ENCODE assay signal across 16 mouse cellular contexts in genomic region chr5:95940682-95941221, GRCm38 (mm10). TPM values are rescaled to one million over a fixed set of nuclear protein-coding genes. Genes with fewer than 3 reads are reported as not detected.
A peak's percentile ranks its signal among the peaks of the same experiment; 100 is the strongest.
DNase-seq lines count a peak whose midpoint lies in the region; ATAC-seq and TF ChIP-seq lines count a peak whose summit lies in the region.
"Had no signal": no experiment of that assay in that cellular context is flagged by ENCODE, and none has a peak within 500 bp of the region (broad histone marks: within the 10 kb centered on the region; RNA-seq: fewer than 3 reads in every experiment).

No protein-coding gene starts in this region.

- H3K9ac ChIP-seq in intestine, embryonic 16.5 days (ENCODE audit: low read depth, low read length) = no peak overlapping the region
- no peak overlapping the region for H3K9ac ChIP-seq in intestine, postnatal 0 days (ENCODE audit: low read depth, low read length)
- no peak overlapping the region for H3K9ac ChIP-seq in neural tube, embryonic 15.5 days (replicated peaks)
- no peak overlapping the region for H3K9ac ChIP-seq in embryonic facial prominence, embryonic 13.5 days
- H3K9ac ChIP-seq: forebrain, embryonic 13.5 days; heart, embryonic 15.5 days; hindbrain, embryonic 15.5 days; liver, embryonic 13.5 days had no signal

- no peaks in the 10 kb centered on the region for H3K4me1 ChIP-seq in intestine, embryonic 16.5 days (ENCODE audit: control insufficient read depth, insufficient read depth, low read length)
- H3K4me1 ChIP-seq in intestine, postnatal 0 days (replicated peaks; ENCODE audit: control insufficient read depth, insufficient read depth, low read length) = no peaks in the 10 kb centered on the region
- no peaks in the 10 kb centered on the region for H3K4me1 ChIP-seq in neural tube, embryonic 15.5 days
- 0 out of 2 replicates have a peak, but pooled peaks cover 4% of the 10 kb centered on the region for H3K4me1 ChIP-seq in embryonic facial prominence, embryonic 13.5 days
- H3K4me1 ChIP-seq: forebrain, embryonic 13.5 days; hindbrain, embryonic 15.5 days; liver, embryonic 13.5 days had no signal

- no peak overlapping the region for H3K4me2 ChIP-seq in intestine, embryonic 16.5 days (ENCODE audit: low read depth, low read length)
- H3K4me2 ChIP-seq in intestine, postnatal 0 days (replicated peaks; ENCODE audit: low read depth) = no peak overlapping the region
- H3K4me2 ChIP-seq in neural tube, embryonic 15.5 days = no peak overlapping the region
- H3K4me2 ChIP-seq in embryonic facial prominence, embryonic 13.5 days = no peak overlapping the region
- H3K4me2 ChIP-seq: forebrain, embryonic 13.5 days; heart, embryonic 15.5 days; hindbrain, embryonic 15.5 days; liver, embryonic 13.5 days had no signal

- no peak for TF ChIP-seq CTCF in intestine, postnatal 0 days (IDR thresholded peaks at IDR 0.05; ENCODE audit: low read depth)

- peak; percentile 33; the same call in 1 of the 2 replicates for ATAC-seq in intestine, embryonic 16.5 days
- ATAC-seq in intestine, postnatal 0 days = no peak
- ATAC-seq in neural tube, embryonic 15.5 days (ENCODE audit: low FRiP score) = no peak
- ATAC-seq in embryonic facial prominence, embryonic 13.5 days (ENCODE audit: insufficient number of reproducible peaks, insufficient read depth, low FRiP score, low TSS enrichment, low read depth) = 0 out of 2 replicates have a peak, but pooled peaks have one; percentile 48
- ATAC-seq: forebrain, embryonic 13.5 days had no signal

- H3K9me3 ChIP-seq in intestine, embryonic 16.5 days (ENCODE audit: control insufficient read depth, low read length) = no peaks in the 10 kb centered on the region
- H3K9me3 ChIP-seq in intestine, postnatal 0 days (ENCODE audit: control insufficient read depth) = no peaks in the 10 kb centered on the region
- H3K9me3 ChIP-seq in neural tube, embryonic 15.5 days (replicated peaks) = no peaks in the 10 kb centered on the region
- no peaks in the 10 kb centered on the region for H3K9me3 ChIP-seq in embryonic facial prominence, embryonic 13.5 days
- H3K9me3 ChIP-seq: forebrain, embryonic 13.5 days; heart, embryonic 15.5 days; hindbrain, embryonic 15.5 days; liver, embryonic 13.5 days had no signal

- WGBS in intestine, embryonic 16.5 days = 20% methylated on average over 4 of the region's 4 CpGs
- 24% methylated on average over 4 of the region's 4 CpGs for WGBS in intestine, postnatal 0 days
- WGBS in neural tube, embryonic 15.5 days = 59% methylated on average over 4 of the region's 4 CpGs
- 21% methylated on average over 4 of the region's 4 CpGs for WGBS in embryonic facial prominence, embryonic 13.5 days

- peak; percentile 20 for DNase-seq in neural tube, embryonic 10.5 days (ENCODE audit: extremely low spot score, low spot score)
- no peak for DNase-seq in cerebellum, postnatal 4 days (ENCODE audit: low spot score in 2 of 2)
- DNase-seq in frontal cortex, postnatal 10 days (ENCODE audit: low spot score in 2 of 2) = no peak
- DNase-seq: adrenal gland, adult 8-10 months; B cell, adult 2 months; cerebellum, postnatal 10 days; heart, adult 2 months; kidney, adult 2 months; liver, embryonic 13.5 days had no signal

- H3K4me3 ChIP-seq in intestine, embryonic 16.5 days (ENCODE audit: low read length) = no peak overlapping the region
- no peak overlapping the region for H3K4me3 ChIP-seq in intestine, postnatal 0 days (ENCODE audit: low read depth, low read length)
- no peak overlapping the region for H3K4me3 ChIP-seq in neural tube, embryonic 15.5 days (replicated peaks)
- H3K4me3 ChIP-seq in embryonic facial prominence, embryonic 13.5 days = no peak overlapping the region
- H3K4me3 ChIP-seq: forebrain, embryonic 13.5 days; heart, adult 2 months; heart, embryonic 15.5 days; hindbrain, embryonic 15.5 days; liver, embryonic 13.5 days had no signal

- no peaks in the 10 kb centered on the region for H3K36me3 ChIP-seq in intestine, embryonic 16.5 days (ENCODE audit: control insufficient read depth, insufficient read depth, low read length)
- H3K36me3 ChIP-seq in intestine, postnatal 0 days (ENCODE audit: control insufficient read depth, insufficient read depth) = no peaks in the 10 kb centered on the region
- no peaks in the 10 kb centered on the region for H3K36me3 ChIP-seq in neural tube, embryonic 15.5 days
- H3K36me3 ChIP-seq in embryonic facial prominence, embryonic 13.5 days = no peaks in the 10 kb centered on the region
- H3K36me3 ChIP-seq: heart, embryonic 15.5 days; hindbrain, embryonic 15.5 days; liver, embryonic 13.5 days had no signal

- no peaks in the 10 kb centered on the region for H3K27me3 ChIP-seq in intestine, embryonic 16.5 days (replicated peaks; ENCODE audit: control insufficient read depth, insufficient read depth, low read length)
- H3K27me3 ChIP-seq in intestine, postnatal 0 days (replicated peaks; ENCODE audit: control insufficient read depth, insufficient read depth, low read length) = no peaks in the 10 kb centered on the region
- H3K27me3 ChIP-seq in neural tube, embryonic 15.5 days (replicated peaks) = no peaks in the 10 kb centered on the region
- H3K27me3 ChIP-seq in embryonic facial prominence, embryonic 13.5 days = no peaks in the 10 kb centered on the region
- H3K27me3 ChIP-seq: forebrain, embryonic 13.5 days; heart, embryonic 15.5 days; hindbrain, embryonic 15.5 days; liver, embryonic 13.5 days had no signal

- no peak overlapping the region for H3K27ac ChIP-seq in intestine, embryonic 16.5 days (ENCODE audit: low read length)
- H3K27ac ChIP-seq in intestine, postnatal 0 days (ENCODE audit: low read depth, low read length) = no peak overlapping the region
- H3K27ac ChIP-seq in neural tube, embryonic 15.5 days (replicated peaks) = no peak overlapping the region
- H3K27ac ChIP-seq in embryonic facial prominence, embryonic 13.5 days = no peak overlapping the region
- H3K27ac ChIP-seq: forebrain, embryonic 13.5 days; heart, adult 2 months; heart, embryonic 15.5 days; hindbrain, embryonic 15.5 days; liver, embryonic 13.5 days had no signal

RNA-seq across cellular contexts. Expression of gene Cxcl13, which starts 16.0 kb away (rescaled TPM):
- polyA plus RNA-seq in intestine, embryonic 16.5 days (2015; fragmentation: Nextera tagmentation; extraction: Ambion mirVana) = 72.3 and 75.4 TPM in 2 replicates
- polyA plus RNA-seq in intestine, postnatal 0 days (2015; fragmentation: Nextera tagmentation; extraction: Ambion mirVana) = 17.0 and 20.1 TPM in 2 replicates
- 0.44 and 2.6 TPM in 2 replicates for polyA plus RNA-seq in neural tube, embryonic 15.5 days (2015; fragmentation: Nextera tagmentation; extraction: Ambion mirVana)
- 0.92 and 1.4 TPM in 2 replicates for polyA plus RNA-seq in embryonic facial prominence, embryonic 13.5 days (2015; fragmentation: Nextera tagmentation; extraction: Ambion mirVana)
- polyA plus RNA-seq: forebrain, embryonic 13.5 days had no signal

Comparison
In these comparisons a context has a peak if more than half of its experiments do, and no peak if none do; other contexts are left out.
1. ATAC-seq: peak in intestine, embryonic 16.5 days (single experiment) and embryonic facial prominence, embryonic 13.5 days (single experiment); none in intestine, postnatal 0 days (single experiment) and neural tube, embryonic 15.5 days (single experiment).